Mouse (Mus musculus) ES-E14 (cell line): ENCODE results near the gene Tc2n.

Experiments used
- MAFK ChIP-seq: IDR thresholded peaks from 2 replicates; pipeline ENCODE4 v1.6.1; 2014; ENCODE audit warnings: mild to moderate bottlenecking, low read depth, low read length, inconsistent platforms; ENCODE audit not compliant: insufficient read depth
- ZC3H11A ChIP-seq: IDR thresholded peaks from 2 replicates; pipeline ENCODE4 v1.6.1; 2012; ENCODE audit warnings: low read depth, mild to moderate bottlenecking, inconsistent platforms, low read length, borderline replicate concordance

DNA sequence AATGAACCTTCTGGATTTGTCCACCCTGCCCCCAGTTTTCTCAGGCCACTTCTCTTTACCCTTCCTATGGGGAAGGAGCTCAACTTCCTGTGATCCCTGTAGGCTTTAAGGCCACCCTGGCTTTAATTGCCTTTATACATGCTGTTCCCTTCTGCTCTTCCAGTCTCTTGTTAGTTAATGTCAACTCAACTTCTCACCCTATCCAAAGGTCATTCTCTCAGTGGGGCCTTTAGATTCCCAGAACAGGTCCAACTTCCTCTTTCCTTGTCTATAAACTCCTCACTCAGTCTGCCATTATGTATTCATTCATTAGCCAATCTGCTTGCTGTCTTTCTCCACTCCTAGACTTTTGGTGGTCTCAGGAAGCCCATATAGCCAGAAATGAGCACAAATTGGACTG is 40.4 kb upstream of the Tc2n start:
- TF ChIP-seq MAFK (no peak), ZC3H11A (no peak)
